Mouse (Mus musculus) heart, postnatal 36 days (tissue): ENCODE data around the gene Ablim1. TPM values are rescaled to one million over a fixed set of nuclear protein-coding genes. Genes with fewer than 3 reads are reported as not detected.
"Not testable (repeated sequence)": the region's sequence is repeated elsewhere in the genome, so short reads cannot be mapped to it uniquely, and the experiment has no call there.

Experiments
- DNase-seq, 2 experiments: peaks; one replicate each; pipeline ENCODE4 v3.0.0; 2021 to 2022
- intact Hi-C: fragments of 180-260 bp; cut with DNase I; formaldehyde crosslinking; loops from one replicate; pipeline ENCODE4 v1.15.1; 2025
- total RNA-seq, 2 experiments: library from RNA; stranded (reverse); gene quantifications; 2 replicates each; pipeline ENCODE4 v1.2.3; 2021

Gene Ablim1
- total RNA-seq, 2 experiments from 2014 or later = 423 to 468 TPM

GRCm38 (mm10) chr19:57140071-57140470, 174.6 kb downstream of the Ablim1 start:
- intact Hi-C loops = loop anchor here (10.0 kb wide), 1 partner anchor 315 kb away; the partner anchor contains the start of gene Trub1
- no peak for DNase-seq

DNA sequence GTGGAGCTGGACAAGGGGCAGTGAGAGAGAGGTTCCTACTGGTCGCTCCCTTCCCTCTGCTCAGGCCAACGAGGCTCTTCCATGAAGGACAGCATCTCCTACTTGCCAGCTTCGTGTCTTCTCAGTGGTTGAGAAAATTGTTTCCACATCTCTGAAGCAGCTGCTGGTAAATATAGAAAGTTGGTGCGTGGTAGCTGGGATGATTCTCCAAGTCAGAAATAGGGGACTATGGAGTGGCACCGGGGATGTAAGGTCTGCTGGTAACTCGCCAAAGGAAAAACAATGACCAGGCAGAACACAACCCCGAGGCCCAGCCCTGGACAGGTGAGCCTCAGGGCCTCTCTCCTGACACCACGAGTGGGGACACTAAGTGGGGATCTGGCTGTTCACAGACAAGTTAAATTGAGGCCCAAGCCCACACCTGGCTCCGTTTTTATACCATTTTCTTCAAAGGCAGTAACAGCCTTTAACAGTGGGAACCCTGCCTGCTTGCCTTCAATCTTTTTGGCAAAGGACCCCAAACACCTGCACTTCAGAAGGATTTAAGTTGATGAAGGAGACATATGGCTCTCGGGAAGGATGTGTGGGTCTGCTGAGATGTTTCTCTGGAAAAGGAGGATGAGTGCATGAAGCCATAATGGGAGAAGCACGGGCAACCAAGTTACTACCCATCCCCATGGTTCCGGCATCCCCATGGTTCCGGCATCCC, 175.7 kb downstream of the Ablim1 start:
- no peak for DNase-seq
- intact Hi-C loops = loop anchor here (1.0 to 5.0 kb wide), 3 partner anchors 20 to 217 kb away; no protein-coding TSS in a partner anchor

GRCm38 (mm10) chr19:57138469-57138868, 176.2 kb downstream of the Ablim1 start:
- intact Hi-C loops = loop anchor here (1.0 to 5.0 kb wide), 3 partner anchors 20 to 216 kb away; no protein-coding TSS in a partner anchor
- DNase-seq = no peak

DNA sequence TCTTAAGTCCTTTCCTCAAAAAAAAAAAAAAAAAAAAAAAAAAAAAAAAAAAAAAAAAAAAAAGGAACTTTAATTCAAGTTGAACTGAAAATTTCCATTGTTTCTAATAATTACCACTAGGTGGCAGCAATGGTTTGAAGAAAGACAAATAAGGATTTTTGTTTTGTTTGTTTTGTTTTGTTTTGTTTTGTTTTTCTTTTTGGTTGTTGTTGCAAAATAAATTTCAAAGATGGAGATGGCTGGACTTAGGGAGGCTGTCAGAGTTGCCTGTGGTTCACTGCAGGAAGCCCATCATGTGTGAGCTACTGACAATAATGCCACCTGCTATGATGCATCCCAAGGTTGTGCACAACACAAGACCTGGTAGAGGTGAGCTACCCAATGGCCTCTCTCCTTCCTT, 176.7 kb downstream of the Ablim1 start:
- DNase-seq = no peak
- intact Hi-C loops = loop anchor here (1.0 to 5.0 kb wide), 3 partner anchors 21 to 216 kb away; no protein-coding TSS in a partner anchor

DNA sequence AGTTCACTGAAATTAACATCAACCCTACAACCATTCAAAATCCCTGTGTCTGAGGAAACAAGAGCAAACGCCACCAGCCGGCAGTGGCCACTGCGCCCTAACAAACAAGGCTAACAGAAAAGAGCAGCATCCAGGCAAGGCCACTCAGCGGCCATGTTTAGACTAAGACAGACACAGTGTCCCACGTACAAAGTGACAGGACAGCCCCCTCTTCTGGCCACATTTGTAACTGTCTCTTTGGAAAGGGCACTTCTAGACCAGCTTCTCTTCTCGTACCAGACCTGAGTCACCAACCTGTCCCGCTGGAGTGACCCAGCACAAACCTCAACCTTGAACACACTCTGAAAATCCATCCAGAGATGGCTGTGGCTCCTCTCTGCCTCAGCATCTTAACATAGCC, 178.5 kb downstream of the Ablim1 start:
- intact Hi-C loops = loop anchor here (1.0 to 5.0 kb wide), 2 partner anchors 70 to 214 kb away; no protein-coding TSS in a partner anchor
- peak; percentile 67 to 69 for DNase-seq

GRCm38 (mm10) chr19:57135654-57136053, 179.1 kb downstream of the Ablim1 start:
- intact Hi-C loops = loop anchor here (1.0 to 5.0 kb wide), 2 partner anchors 69 to 213 kb away; no protein-coding TSS in a partner anchor

GRCm38 (mm10) chr19:57134654-57135348, 179.9 kb downstream of the Ablim1 start:
- intact Hi-C loops = loop anchor here (5.0 kb wide), 1 partner anchor 212 kb away; no protein-coding TSS in a partner anchor

More at GRCm38 (mm10) chr19:57135654-57136053, 179.1 kb downstream of the Ablim1 start:
- DNase-seq = not testable (repeated sequence)

DNA sequence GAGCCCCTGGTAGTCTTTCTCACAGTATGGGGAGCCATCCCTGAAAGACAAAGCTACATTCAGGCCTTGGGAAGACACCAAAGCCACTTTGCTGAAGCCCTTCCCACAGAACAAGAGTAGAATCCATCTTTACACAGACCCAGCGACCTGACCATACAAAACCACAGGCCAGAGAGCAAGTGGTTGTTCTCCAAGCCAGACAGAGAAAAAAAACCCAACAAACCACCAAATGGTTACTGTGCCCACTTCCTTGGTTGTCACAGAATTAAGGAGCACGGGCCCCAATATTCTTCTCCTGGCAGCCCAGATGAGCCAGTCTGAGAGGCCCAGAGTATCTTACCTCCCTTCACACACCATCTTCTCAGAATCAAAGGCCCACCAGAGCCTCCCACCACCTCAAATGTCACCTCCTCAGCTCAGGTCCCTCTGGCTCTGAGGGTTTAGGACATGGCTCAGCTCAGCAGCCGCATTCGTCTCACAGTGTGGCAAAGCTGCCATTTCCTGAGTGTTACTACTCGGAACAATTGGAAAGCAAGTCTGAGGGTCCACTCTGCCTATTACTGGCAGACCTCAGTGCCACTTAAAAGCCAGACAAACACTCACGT, 181.7 kb downstream of the Ablim1 start:
- DNase-seq = no peak
- intact Hi-C loops = loop anchor here (2.0 kb wide), 1 partner anchor 34 kb away; no protein-coding TSS in a partner anchor

More at GRCm38 (mm10) chr19:57134654-57135348, 179.9 kb downstream of the Ablim1 start:
- DNase-seq = peak; percentile 47 to 63

- intact Hi-C loops = loop anchor here (2.0 kb wide), 1 partner anchor 33 kb away; no protein-coding TSS in a partner anchor
- DNase-seq = no peak
Measured at GRCm38 (mm10) chr19:57132281-57132680, 182.4 kb downstream of the Ablim1 start.

GRCm38 (mm10) chr19:57131366-57131765, 183.4 kb downstream of the Ablim1 start:
- no peak for DNase-seq
- intact Hi-C loops = no loop called here

- no peak for DNase-seq
Measured at GRCm38 (mm10) chr19:57130591-57130990, 184.1 kb downstream of the Ablim1 start.

GRCm38 (mm10) chr19:57129729-57130128, 185.0 kb downstream of the Ablim1 start:
- intact Hi-C loops = no loop called here
- no peak for DNase-seq

More at GRCm38 (mm10) chr19:57130591-57130990, 184.1 kb downstream of the Ablim1 start:
- intact Hi-C loops = no loop called here

GRCm38 (mm10) chr19:57128037-57128436, 186.7 kb downstream of the Ablim1 start:
- no peak for DNase-seq
- intact Hi-C loops = no loop called here

DNA sequence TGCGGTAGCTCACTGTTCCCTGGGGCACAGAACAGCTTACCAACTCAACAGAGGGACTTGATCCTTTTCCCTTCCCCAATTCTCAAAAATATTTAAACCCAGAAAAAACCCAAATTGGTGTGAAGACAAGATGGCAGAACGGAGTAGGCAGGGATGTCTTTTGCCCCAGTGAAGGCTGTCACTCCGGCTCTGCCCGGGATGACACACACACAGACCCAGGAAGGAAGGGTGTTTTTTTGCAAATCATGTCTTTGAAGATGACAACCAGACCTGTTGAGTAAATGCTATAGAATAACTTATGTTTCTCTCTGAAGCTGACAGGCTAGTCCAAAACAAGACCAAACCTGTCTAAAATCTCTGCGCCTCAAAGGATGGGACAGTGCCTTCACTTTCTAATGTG, 187.2 kb downstream of the Ablim1 start:
- intact Hi-C loops = no loop called here
- DNase-seq = no peak

GRCm38 (mm10) chr19:57126950-57127349, 187.8 kb downstream of the Ablim1 start:
- intact Hi-C loops = no loop called here
- no peak for DNase-seq

DNA sequence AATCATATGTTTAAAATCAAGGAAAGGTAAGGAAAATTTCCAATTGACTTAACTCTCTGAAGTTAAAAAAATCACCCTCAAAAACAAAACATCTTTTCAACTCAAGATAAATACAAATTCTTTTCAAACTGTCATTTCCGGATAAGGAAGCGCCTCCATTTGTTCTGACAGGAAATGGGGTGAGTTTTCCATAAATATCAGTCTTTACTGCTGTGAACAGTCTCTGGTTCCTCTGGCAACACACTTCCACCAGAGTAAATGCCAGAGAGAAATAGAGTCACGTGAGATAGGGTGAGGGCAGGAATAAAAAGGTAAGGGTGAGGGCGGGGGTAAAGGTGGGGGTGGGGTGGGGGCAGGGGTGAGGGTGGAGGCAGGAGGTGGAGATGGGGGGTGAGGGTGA, 189.8 kb downstream of the Ablim1 start:
- intact Hi-C loops = no loop called here
- no peak for DNase-seq

- no peak for DNase-seq
- intact Hi-C loops = no loop called here
Measured at GRCm38 (mm10) chr19:57124138-57124519, 190.6 kb downstream of the Ablim1 start.

- peak; percentile 61 to 63 for DNase-seq
- intact Hi-C loops = no loop called here
Measured at GRCm38 (mm10) chr19:57123503-57124137, 191.1 kb downstream of the Ablim1 start.

DNA sequence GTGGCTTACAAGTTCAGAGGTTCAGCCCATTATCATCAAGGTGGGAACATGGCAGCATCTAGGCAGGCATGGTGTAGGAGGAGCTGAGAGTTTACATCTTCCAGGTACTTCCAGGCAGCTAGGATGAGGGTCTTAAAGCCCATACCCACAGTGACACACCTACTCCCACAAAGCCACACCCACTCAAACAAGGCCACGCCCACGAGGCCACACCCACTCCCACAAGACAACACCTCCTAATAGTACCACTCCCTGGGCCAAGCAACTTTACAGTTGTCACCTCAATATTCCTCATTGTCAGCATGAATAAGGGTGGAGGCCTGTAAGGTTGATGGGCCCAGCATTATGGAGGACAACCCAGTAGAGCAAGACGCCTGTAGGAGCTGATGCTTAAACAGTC, 192.5 kb downstream of the Ablim1 start:
- intact Hi-C loops = no loop called here
- DNase-seq = no peak

DNA sequence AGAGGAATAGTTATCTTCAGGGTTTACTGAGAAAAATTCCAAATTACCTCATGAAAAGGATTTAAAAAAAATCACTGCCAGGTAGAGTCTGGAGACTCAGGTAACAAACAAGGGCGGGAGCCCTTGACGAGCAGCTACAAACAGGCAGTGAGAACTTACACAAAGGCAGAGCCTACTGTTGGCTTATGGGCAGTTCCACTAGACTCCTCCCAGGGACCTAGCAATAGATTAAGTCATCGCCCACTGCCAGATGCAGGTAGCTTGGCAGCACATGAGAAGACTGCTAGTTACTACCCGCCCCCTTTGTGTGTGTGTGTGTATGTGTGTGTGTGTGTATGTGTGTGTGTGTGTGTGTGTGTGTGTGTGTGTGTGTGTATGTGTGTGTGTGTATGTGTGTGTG, 193.7 kb downstream of the Ablim1 start:
- no peak for DNase-seq
- intact Hi-C loops = no loop called here
